Mouse (Mus musculus) CD4-positive naive resting alpha-beta T cell, adult 57 days (primary cell): ENCODE measurements around the gene Mrgprb8. TPM values are rescaled to one million over a fixed set of nuclear protein-coding genes. Genes with fewer than 3 reads are reported as not detected.

Experiments used
- total RNA-seq: library from RNA; stranded (reverse); gene quantifications from one replicate; pipeline ENCODE4 v1.2.4, GENCODE M21; 2023

Gene Mrgprb8
- not detected for total RNA-seq

DNA sequence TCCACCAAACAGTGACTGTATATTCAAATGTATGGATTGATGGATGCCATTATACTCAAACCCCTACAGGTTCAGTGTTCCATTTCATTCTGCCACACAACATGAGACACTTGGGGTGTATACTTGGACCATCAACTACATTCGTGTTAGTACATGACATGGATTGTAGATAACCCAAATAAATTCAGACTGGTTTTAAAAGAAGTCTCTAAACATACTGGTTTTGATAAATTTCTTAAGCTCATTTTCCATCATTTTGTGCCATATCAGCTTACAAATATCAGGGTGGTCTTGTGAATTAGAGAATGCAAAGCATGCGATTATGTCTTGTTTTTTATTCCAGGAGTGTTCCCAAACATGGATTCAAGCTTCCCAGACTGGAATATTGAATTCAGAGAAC lies at the start of gene Mrgprb8:
Mrgprb8 (plus strand) TSS at position 301 of the 400 bp plus-strand sequence.

Other genes with a start within 250 kb of the Mrgprb8 start
- not detected for gene Mrgprb5, start 219.5 kb upstream of the Mrgprb8 start, total RNA-seq
- not detected for gene Mrgprb4, start 189.2 kb upstream of the Mrgprb8 start, total RNA-seq
- not detected for gene Mrgprb1, start 67.8 kb downstream of the Mrgprb8 start, total RNA-seq
- gene Mrgprx2, start 110.8 kb downstream of the Mrgprb8 start, total RNA-seq = not detected
- not detected for gene Mrgprb2, start 169.6 kb downstream of the Mrgprb8 start, total RNA-seq